Comparison of ENCODE assay signal across 32 mouse cellular contexts in genomic region chr12:108310456-108311027, GRCm38 (mm10). TPM values are rescaled to one million over a fixed set of nuclear protein-coding genes. Genes with fewer than 3 reads are reported as not detected.
DNase-seq lines count a peak whose midpoint lies in the region; ATAC-seq and TF ChIP-seq lines count a peak whose summit lies in the region.
"Had no signal": no experiment of that assay in that cellular context is flagged by ENCODE, and none has a peak within 500 bp of the region (broad histone marks: within the 10 kb centered on the region; RNA-seq: fewer than 3 reads in every experiment).

No protein-coding gene starts in this region.

- no peak overlapping the region for H3K9ac ChIP-seq in heart, embryonic 11.5 days (ENCODE audit: low read depth, low read length)
- H3K9ac ChIP-seq: forebrain, embryonic 13.5 days; heart, embryonic 13.5 days; hindbrain, embryonic 15.5 days; kidney, embryonic 15.5 days; limb, embryonic 12.5 days; liver, embryonic 15.5 days; lung, embryonic 14.5 days; neural tube, embryonic 12.5 days had no signal

- H3K9me3 ChIP-seq in heart, embryonic 11.5 days (replicated peaks; ENCODE audit: control insufficient read depth, low read length), result no peaks in the 10 kb centered on the region
- H3K9me3 ChIP-seq: forebrain, embryonic 13.5 days; heart, embryonic 13.5 days; hindbrain, embryonic 15.5 days; kidney, embryonic 15.5 days; limb, embryonic 12.5 days; liver, embryonic 15.5 days; neural tube, embryonic 12.5 days had no signal

- H3K4me3 ChIP-seq in heart, embryonic 11.5 days (ENCODE audit: low read depth, low read length), result no peak overlapping the region
- H3K4me3 ChIP-seq in C2C12 (ENCODE audit: insufficient read depth, poor library complexity, severe bottlenecking), result no peak overlapping the region
- H3K4me3 ChIP-seq in embryonic fibroblast, embryonic 13.5 days (ENCODE audit: insufficient read depth, low read length), result no peak overlapping the region
- H3K4me3 ChIP-seq: forebrain, embryonic 13.5 days; heart, adult 2 months; heart, embryonic 13.5 days; hindbrain, embryonic 15.5 days; kidney, embryonic 15.5 days; layer of hippocampus, adult 2 months; left cerebral cortex, adult 2 months; limb, embryonic 12.5 days; liver, embryonic 15.5 days; neural tube, embryonic 12.5 days had no signal

- no peaks in the 10 kb centered on the region for H3K79me3 ChIP-seq in C2C12 (ENCODE audit: low read depth)

- DNase-seq in heart, adult 11 months, result peak; percentile 91
- DNase-seq in 3134 (ENCODE audit: extremely low read depth, insufficient read length, low spot score), result peak; percentile 55
- DNase-seq in right cerebral cortex, adult 2 months (ENCODE audit: low spot score in 2 of 2), result no peak
- DNase-seq in c-Kit-positive CD71-positive TER-119-positive erythroid progenitor cells, embryonic 14.5 days (ENCODE audit: low spot score), result no peak
- DNase-seq: adrenal gland, adult 2 months; cerebellum, adult 11 months; cerebellum, adult 9-10 months; cerebellum, postnatal 36 days; embryo, embryonic 11 days; gastrocnemius, postnatal 25 days; heart, adult 2 months; heart, postnatal 10 days; kidney, adult 18-20 months; kidney, postnatal 25 days; lung, embryonic 14.5 days; lung, postnatal 36 days; midbrain, embryonic 14.5 days; thymus, adult 2 months; thymus, postnatal 4 days had no signal

- no peak overlapping the region for H3K27ac ChIP-seq in heart, embryonic 11.5 days (ENCODE audit: low read depth, low read length)
- peak overlapping the region; percentile 36; the same call in 1 of the 2 replicates for H3K27ac ChIP-seq in embryonic fibroblast, embryonic 13.5 days (ENCODE audit: insufficient read depth, low read length)
- H3K27ac ChIP-seq: forebrain, embryonic 13.5 days; heart, embryonic 13.5 days; hindbrain, embryonic 15.5 days; kidney, embryonic 15.5 days; layer of hippocampus, adult 2 months; left cerebral cortex, adult 2 months; limb, embryonic 12.5 days; liver, embryonic 15.5 days; neural tube, embryonic 12.5 days had no signal

- TF ChIP-seq CTCF in C2C12 (IDR thresholded peaks at IDR 0.05; ENCODE audit: control insufficient read depth, insufficient read depth, insufficient read length), result no peak
- no peak for TF ChIP-seq CTCF in embryonic fibroblast, embryonic 13.5 days (IDR thresholded peaks at IDR 0.05; ENCODE audit: borderline replicate concordance, insufficient read depth, low read length)

- 62% methylated on average over 7 of the region's 7 CpGs for WGBS in heart, embryonic 11.5 days (ENCODE audit: insufficient replicate concordance)

- peaks cover 21% of the 10 kb centered on the region for H3K27me3 ChIP-seq in heart, embryonic 11.5 days (ENCODE audit: control insufficient read depth, insufficient read depth, low read length)
- H3K27me3 ChIP-seq in C2C12 (ENCODE audit: control insufficient read depth, insufficient read depth, insufficient read length), result no peaks in the 10 kb centered on the region
- H3K27me3 ChIP-seq: hindbrain, embryonic 15.5 days; neural tube, embryonic 12.5 days had no signal

- TF ChIP-seq POLR2A in embryonic fibroblast, embryonic 13.5 days (IDR thresholded peaks at IDR 0.05; ENCODE audit: low read depth, low read length), result no peak

- no peaks in the 10 kb centered on the region for H3K36me3 ChIP-seq in heart, embryonic 11.5 days (ENCODE audit: control insufficient read depth, insufficient read depth, low read length)
- H3K36me3 ChIP-seq in C2C12 (ENCODE audit: control insufficient read depth, insufficient read depth), result no peaks in the 10 kb centered on the region
- H3K36me3 ChIP-seq: heart, embryonic 13.5 days; hindbrain, embryonic 15.5 days; kidney, embryonic 15.5 days; limb, embryonic 12.5 days; liver, embryonic 15.5 days; neural tube, embryonic 12.5 days had no signal

- H3K4me2 ChIP-seq in heart, embryonic 11.5 days, result no peak overlapping the region
- H3K4me2 ChIP-seq: forebrain, embryonic 13.5 days; heart, embryonic 13.5 days; hindbrain, embryonic 15.5 days; kidney, embryonic 15.5 days; limb, embryonic 12.5 days; liver, embryonic 15.5 days; lung, embryonic 14.5 days; neural tube, embryonic 12.5 days had no signal

- no peaks in the 10 kb centered on the region for H3K79me2 ChIP-seq in C2C12 (ENCODE audit: control insufficient read depth, insufficient read depth)

- H3K4me1 ChIP-seq in heart, embryonic 11.5 days (ENCODE audit: control insufficient read depth, insufficient read depth, low read length), result peaks cover 6% of the 10 kb centered on the region
- peaks cover 13% of the 10 kb centered on the region for H3K4me1 ChIP-seq in embryonic fibroblast, embryonic 13.5 days (ENCODE audit: control insufficient read depth, insufficient read depth, low read length)

- no peak overlapping the region for H3ac ChIP-seq in C2C12 (ENCODE audit: control insufficient read depth, insufficient read length, low read depth)

- ATAC-seq in heart, embryonic 11.5 days (replicated peaks; ENCODE audit: insufficient number of reproducible peaks, low FRiP score, low TSS enrichment), result no peak
- ATAC-seq: activated CD4-positive, CD25-positive, alpha-beta regulatory T cell, adult 4 months; forebrain, embryonic 13.5 days had no signal

TF ChIP-seq in C2C12, 6 proteins besides CTCF, POLR2A, EP300 and RAD21:
- no peak for TF ChIP-seq CEBPB (IDR thresholded peaks at IDR 0.05; ENCODE audit: low read depth)
- no peak for TF ChIP-seq MYOG (IDR thresholded peaks at IDR 0.05; ENCODE audit: control insufficient read depth, extremely low read depth, insufficient read length)
- no peak for TF ChIP-seq MAX (IDR thresholded peaks at IDR 0.05)
- TF ChIP-seq MYOD1 (IDR thresholded peaks at IDR 0.05; ENCODE audit: control insufficient read depth, insufficient read length, low read depth), result no peak
- peak; percentile 84 for TF ChIP-seq USF1 (IDR thresholded peaks at IDR 0.05; ENCODE audit: low read depth)
- TF ChIP-seq FOSL1 (IDR thresholded peaks at IDR 0.05; ENCODE audit: insufficient read depth, low read length, poor library complexity, severe bottlenecking), result no peak

RNA-seq across cellular contexts. Expression of gene Hhipl1, which starts 4.5 kb away (rescaled TPM):
- polyA plus RNA-seq in heart, embryonic 11.5 days (2014; fragmentation: Nextera tagmentation; extraction: Ambion mirVana), result 0.28 and 0.29 TPM in 2 replicates
- polyA plus RNA-seq in C2C12 (2012; fragmentation: generic; extraction: Trizol), result 1.6 TPM
- polyA plus RNA-seq in embryonic fibroblast, embryonic 13.5 days (2011; ENCODE audit: insufficient read length, low read depth, missing spikeins), result 4.8 and 5.0 TPM in 2 replicates

RNA-seq across cellular contexts. Expression of gene Cyp46a1, which starts 23.6 kb away (rescaled TPM):
- 4.3 and 5.5 TPM in 2 replicates for polyA plus RNA-seq in heart, embryonic 11.5 days (2014; fragmentation: Nextera tagmentation; extraction: Ambion mirVana)
- 0.67 TPM for polyA plus RNA-seq in C2C12 (2012; fragmentation: generic; extraction: Trizol)
- polyA plus RNA-seq in embryonic fibroblast, embryonic 13.5 days (2011; ENCODE audit: insufficient read length, low read depth, missing spikeins), result 1.8 and 3.4 TPM in 2 replicates
- polyA plus RNA-seq: activated CD4-positive, CD25-positive, alpha-beta regulatory T cell, adult 4 months had no signal

RNA-seq across cellular contexts. Expression of gene Ccdc85c, which starts 35.3 kb away (rescaled TPM):
- polyA plus RNA-seq in heart, embryonic 11.5 days (2014; fragmentation: Nextera tagmentation; extraction: Ambion mirVana), result 6.3 and 7.8 TPM in 2 replicates
- polyA plus RNA-seq in C2C12 (2012; fragmentation: generic; extraction: Trizol), result 7.0 TPM
- 1.6 and 2.7 TPM in 2 replicates for polyA plus RNA-seq in embryonic fibroblast, embryonic 13.5 days (2011; ENCODE audit: insufficient read length, low read depth, missing spikeins)

Comparison
In these comparisons a context has a peak if more than half of its experiments do, and no peak if none do; other contexts are left out.
1. DNase-seq: peak in heart, adult 11 months (single experiment) and 3134 (single experiment); none in right cerebral cortex, adult 2 months (0 of 2) and c-Kit-positive CD71-positive TER-119-positive erythroid progenitor cells, embryonic 14.5 days (single experiment).